Mouse (Mus musculus) forebrain, embryonic 11.5 days (tissue): Measurements from ENCODE around the gene Ier2. TPM values are rescaled to one million over a fixed set of nuclear protein-coding genes. Genes with fewer than 3 reads are reported as not detected.
A peak's percentile ranks its signal among the peaks of the same experiment; 100 is the strongest.
"Not testable (repeated sequence)": the region's sequence is repeated elsewhere in the genome, so short reads cannot be mapped to it uniquely, and the experiment has no call there.

ENCODE experiments used
- ATAC-seq: fragments of 200-750 bp; cut with Nextera tagmentation; replicated peaks from 2 replicates; pipeline ENCODE4 v1.8.0; 2017; ENCODE audit warnings: moderate TSS enrichment; ENCODE audit not compliant: low FRiP score
- DNase-seq: peaks from one replicate; pipeline ENCODE4 v3.0.0-alpha.2; 2017; ENCODE audit warnings: low spot score
- H3K27ac ChIP-seq: fragments of 300-500 bp; sonication (generic); 2 replicates; pipeline ENCODE4 v1.5.1; 2014; ENCODE audit warnings: low read depth, low read length
- H3K27me3 ChIP-seq: fragments of 300-500 bp; sonication (generic); 2 replicates; pipeline ENCODE4 v1.6.1; 2014; ENCODE audit warnings: mild to moderate bottlenecking, low read length, mixed read lengths; ENCODE audit not compliant: control insufficient read depth, insufficient read depth
- H3K36me3 ChIP-seq: fragments of 300-500 bp; sonication (generic); 2 replicates; pipeline ENCODE4 v1.6.1; 2014; ENCODE audit warnings: mild to moderate bottlenecking, low read length, moderate library complexity, mixed read lengths; ENCODE audit not compliant: control insufficient read depth, insufficient read depth
- H3K4me1 ChIP-seq: fragments of 300-500 bp; sonication (generic); replicated peaks from 2 replicates; pipeline ENCODE4 v1.6.1; 2014; ENCODE audit warnings: low read length, mixed read lengths; ENCODE audit not compliant: control insufficient read depth, insufficient read depth
- H3K4me2 ChIP-seq: fragments of 300-500 bp; sonication (generic); 2 replicates; pipeline ENCODE4 v1.6.1; 2014; ENCODE audit warnings: low read depth, mild to moderate bottlenecking, low read length, moderate library complexity, mixed read lengths; ENCODE audit not compliant: severe bottlenecking
- H3K4me3 ChIP-seq: fragments of 300-500 bp; sonication (generic); 2 replicates; pipeline ENCODE4 v1.5.1; 2014; ENCODE audit warnings: low read depth, low read length
- H3K9ac ChIP-seq: fragments of 300-500 bp; sonication (generic); 2 replicates; pipeline ENCODE4 v1.6.1; 2014; ENCODE audit warnings: low read length
- H3K9me3 ChIP-seq: fragments of 300-500 bp; sonication (generic); 2 replicates; pipeline ENCODE4 v1.6.1; 2016; ENCODE audit warnings: low read length, mixed read lengths; ENCODE audit not compliant: control insufficient read depth
- WGBS: fragments of 180-500 bp; shearing (Covaris S2); extraction: QIAGEN DNeasy Blood & Tissue Kit; methylation state at CpG from one replicate; pipeline ENCODE4 v1.1.7; 2014; 5-methylcytosine and 5-hydroxymethylcytosine counted together
- polyA plus RNA-seq: library from polyadenylated mRNA; unstranded; fragments of >200 nt; fragmentation: Nextera tagmentation; extraction: Ambion mirVana; gene quantifications from 2 replicates; pipeline ENCODE4 v1.2.1, GENCODE M21; 2014

The Ier2 gene
- polyA plus RNA-seq, 1 experiment from 2014 or later, result 68.7 TPM

- DNase-seq (no peak), ATAC-seq (no peak)
- 51% methylated on average over 10 of the region's 10 CpGs for WGBS
- no peaks in the 10 kb centered on the region for H3K27me3 ChIP-seq
- no peak overlapping the region for H3K4me3 ChIP-seq
- H3K9me3 ChIP-seq, result no peaks in the 10 kb centered on the region; the same call in 1 of the 2 replicates
- no peaks in the 10 kb centered on the region for H3K36me3 ChIP-seq
- H3K4me2 ChIP-seq, result no peak overlapping the region
- 0 out of 2 replicates have a peak overlapping the region, but pooled peaks have one; percentile 6 for H3K9ac ChIP-seq
- H3K27ac ChIP-seq, result 0 out of 2 replicates have a peak overlapping the region, but pooled peaks have one; percentile 57
- peaks cover 6% of the 10 kb centered on the region; the same call in 1 of the 2 replicates for H3K4me1 ChIP-seq
These were observed 28.6 kb downstream of the Ier2 start for GRCm38 (mm10) chr8:84633841-84634584.

- H3K27ac ChIP-seq, result no peak overlapping the region
- 91% methylated on average over 4 of the region's 4 CpGs for WGBS
- H3K4me1 ChIP-seq, result peaks cover 2% of the 10 kb centered on the region; the same call in 1 of the 2 replicates
- H3K27me3 ChIP-seq, result no peaks in the 10 kb centered on the region
- no peak overlapping the region for H3K4me3 ChIP-seq
- ATAC-seq, result no peak
- no peaks in the 10 kb centered on the region; the same call in 1 of the 2 replicates for H3K9me3 ChIP-seq
- H3K4me2 ChIP-seq, result no peak overlapping the region
- DNase-seq, result no peak
- no peaks in the 10 kb centered on the region for H3K36me3 ChIP-seq
- H3K9ac ChIP-seq, result no peak overlapping the region
These were observed 30.8 kb downstream of the Ier2 start for GRCm38 (mm10) chr8:84631813-84632212.

GRCm38 (mm10) chr8:84630145-84630544, 32.5 kb downstream of the Ier2 start:
- Histone ChIP-seq H3K4me3 (no peak overlapping the region), H3K9ac (no peak overlapping the region), H3K4me2 (no peak overlapping the region), H3K27ac (no peak overlapping the region), H3K9me3 (no peaks in the 10 kb centered on the region; the same call in 1 of the 2 replicates), H3K36me3 (no peaks in the 10 kb centered on the region), H3K4me1 (no peaks in the 10 kb centered on the region; the same call in 1 of the 2 replicates), H3K27me3 (no peaks in the 10 kb centered on the region)
- ATAC-seq (no peak), DNase-seq (no peak)
- 83% methylated on average over 4 of the region's 4 CpGs for WGBS

- H3K27me3 ChIP-seq, result no peaks in the 10 kb centered on the region
- no peaks in the 10 kb centered on the region; the same call in 1 of the 2 replicates for H3K9me3 ChIP-seq
- no peak for DNase-seq
- no peak overlapping the region for H3K9ac ChIP-seq
- H3K4me2 ChIP-seq, result no peak overlapping the region
- no peaks in the 10 kb centered on the region for H3K36me3 ChIP-seq
- WGBS, result 81% methylated on average over 11 of the region's 11 CpGs
- no peak overlapping the region for H3K27ac ChIP-seq
- no peak overlapping the region for H3K4me3 ChIP-seq
- no peaks in the 10 kb centered on the region for H3K4me1 ChIP-seq
- no peak for ATAC-seq
These were observed 33.1 kb downstream of the Ier2 start for GRCm38 (mm10) chr8:84629586-84629985.

- not testable (repeated sequence) for H3K4me1 ChIP-seq, H3K4me2 ChIP-seq, H3K9me3 ChIP-seq, DNase-seq, H3K27ac ChIP-seq, H3K9ac ChIP-seq, H3K36me3 ChIP-seq, ATAC-seq, H3K27me3 ChIP-seq, H3K4me3 ChIP-seq
- 77% methylated on average over 4 of the region's 4 CpGs for WGBS
These were observed 39.2 kb downstream of the Ier2 start for GRCm38 (mm10) chr8:84623425-84623824.

- no peak overlapping the region for H3K9ac ChIP-seq
- H3K27me3 ChIP-seq, result no peaks in the 10 kb centered on the region
- 78% methylated on average over 8 of the region's 8 CpGs for WGBS
- 0 out of 2 replicates have a peak, but pooled peaks cover 3% of the 10 kb centered on the region for H3K4me1 ChIP-seq
- no peak for DNase-seq
- H3K4me3 ChIP-seq, result no peak overlapping the region
- H3K9me3 ChIP-seq, result no peaks in the 10 kb centered on the region
- no peak overlapping the region for H3K4me2 ChIP-seq
- no peak for ATAC-seq
- H3K27ac ChIP-seq, result no peak overlapping the region
- H3K36me3 ChIP-seq, result no peaks in the 10 kb centered on the region
These were observed 41.5 kb downstream of the Ier2 start for GRCm38 (mm10) chr8:84621102-84621625.

- Histone ChIP-seq H3K27me3 (no peaks in the 10 kb centered on the region; the same call in 1 of the 2 replicates), H3K9me3 (no peaks in the 10 kb centered on the region), H3K36me3 (no peaks in the 10 kb centered on the region), H3K9ac (no peak overlapping the region; the same call in 1 of the 2 replicates), H3K4me1 (peaks cover 9% of the 10 kb centered on the region; the same call in 1 of the 2 replicates), H3K4me2 (no peak overlapping the region), H3K4me3 (no peak overlapping the region), H3K27ac (no peak overlapping the region)
- 56% methylated on average over 22 of the region's 22 CpGs for WGBS
- ATAC-seq, result no peak; the same call in 1 of the 2 replicates
- peak; percentile 54 for DNase-seq
These were observed 45.6 kb downstream of the Ier2 start for GRCm38 (mm10) chr8:84617005-84617404.

GRCm38 (mm10) chr8:84615666-84616485, 46.8 kb downstream of the Ier2 start:
- Histone ChIP-seq H3K9me3 (no peaks in the 10 kb centered on the region), H3K9ac (no peak overlapping the region; the same call in 1 of the 2 replicates), H3K27ac (no peak overlapping the region), H3K4me1 (peaks cover 9% of the 10 kb centered on the region; the same call in 1 of the 2 replicates), H3K4me3 (no peak overlapping the region), H3K4me2 (no peak overlapping the region), H3K36me3 (no peaks in the 10 kb centered on the region), H3K27me3 (no peaks in the 10 kb centered on the region; the same call in 1 of the 2 replicates)
- 25% methylated on average over 22 of the region's 22 CpGs for WGBS
- ATAC-seq (peak; percentile 64), DNase-seq (peak; percentile 51)
